Mouse (Mus musculus): ENCODE results near the gene Fat4. TPM values are rescaled to one million over a fixed set of nuclear protein-coding genes. Genes with fewer than 3 reads are reported as not detected.

Gene Fat4
- polyA plus RNA-seq, 1 experiment, result 0.24 TPM

DNA sequence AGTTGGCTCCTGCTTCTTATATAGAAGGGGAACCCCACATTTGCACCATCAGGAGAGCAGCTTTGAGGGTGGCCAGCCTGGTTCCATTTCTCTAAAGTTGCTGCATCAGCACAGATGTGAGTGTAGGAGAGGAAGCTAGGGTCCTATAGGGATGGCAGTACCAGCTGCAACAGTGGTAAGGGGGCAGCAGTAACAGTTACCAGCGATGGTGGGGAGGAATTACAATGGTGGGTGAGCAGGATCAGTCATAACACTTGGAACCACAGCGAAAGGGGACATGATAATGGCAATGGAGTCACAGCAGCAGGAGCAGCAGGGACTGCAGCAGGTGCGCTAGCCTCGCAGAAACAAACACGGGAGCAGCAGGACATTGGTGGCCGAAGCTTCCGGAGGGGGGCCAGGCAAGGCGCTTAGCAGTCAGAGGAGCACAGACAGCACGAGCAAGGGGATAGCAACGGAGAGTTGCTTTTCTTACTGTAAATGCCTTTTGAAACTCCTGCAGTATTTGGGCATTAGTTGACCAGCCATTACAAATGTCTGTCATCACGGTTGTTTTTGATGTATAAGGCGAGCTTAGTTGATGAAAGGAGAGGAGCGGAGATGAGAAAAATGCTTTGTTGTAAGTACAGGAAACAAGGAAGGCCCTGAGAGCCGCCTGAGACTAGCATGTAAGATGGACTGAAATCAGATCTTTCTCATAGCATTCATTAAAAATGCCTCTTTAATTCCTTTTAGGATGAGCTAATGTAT, 21.1 kb downstream of the Fat4 start:
- Histone ChIP-seq H3K4me3 (no peak overlapping the region), H3K4me2 (ENCODE audit: low read depth) (no peak overlapping the region), H3K79me2 (ENCODE audit: control insufficient read depth, insufficient read depth) (no peaks in the 10 kb centered on the region), H3K36me3 (ENCODE audit: control insufficient read depth, insufficient read depth) (no peaks in the 10 kb centered on the region), H3K27me3 (ENCODE audit: control insufficient read depth, insufficient read depth, insufficient read length) (no peaks in the 10 kb centered on the region), H3ac (ENCODE audit: control insufficient read depth, insufficient read length) (no peak overlapping the region)
- TF ChIP-seq REST (IDR thresholded peaks at IDR 0.05; ENCODE audit: insufficient read depth, insufficient read length) (no peak), TCF12 (IDR thresholded peaks at IDR 0.05; ENCODE audit: insufficient read depth, poor library complexity, severe bottlenecking) (no peak)

DNA sequence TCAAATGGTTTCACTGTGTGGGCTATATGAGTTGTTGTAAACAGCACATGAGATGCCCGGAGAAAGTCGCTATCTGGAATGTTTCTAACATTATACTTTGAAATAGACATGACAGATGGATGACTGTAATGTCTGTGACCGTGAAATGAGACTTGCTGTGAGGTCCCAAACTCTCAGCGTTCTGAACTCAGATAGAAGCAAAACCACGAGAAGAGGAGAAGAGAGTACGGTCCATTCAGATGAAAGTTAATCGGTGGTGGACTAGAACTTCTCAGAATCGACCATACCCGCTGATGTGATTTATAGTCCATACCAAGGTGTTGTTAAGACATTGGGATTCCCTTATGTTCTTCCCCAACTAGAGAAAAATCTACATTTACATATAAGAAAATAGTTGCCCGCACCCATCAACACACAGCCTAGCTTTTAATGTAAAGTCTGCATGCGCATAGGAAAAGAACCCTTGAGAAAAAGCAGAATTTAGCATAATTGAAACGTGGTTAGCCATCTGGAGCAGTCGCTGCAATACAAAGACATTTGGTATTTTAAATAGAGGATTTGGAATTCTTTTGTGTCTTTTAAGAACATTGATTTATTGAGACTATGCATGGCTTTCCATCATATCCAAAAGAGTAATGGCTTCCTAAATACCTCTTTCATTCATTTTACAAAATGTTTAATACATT, 21.8 kb downstream of the Fat4 start:
- no peak overlapping the region for H3K4me2 ChIP-seq (ENCODE audit: low read depth)
- no peak overlapping the region for H3ac ChIP-seq (ENCODE audit: control insufficient read depth, insufficient read length)
- H3K27me3 ChIP-seq (ENCODE audit: control insufficient read depth, insufficient read depth, insufficient read length), result no peaks in the 10 kb centered on the region
- TF ChIP-seq TCF3 (IDR thresholded peaks at IDR 0.05; ENCODE audit: insufficient read length, low read depth) (no peak), POLR2AphosphoS2 (IDR thresholded peaks at IDR 0.05; ENCODE audit: insufficient read length, low read depth) (no peak), MAX (IDR thresholded peaks at IDR 0.05; ENCODE audit: low read depth) (no peak), REST (IDR thresholded peaks at IDR 0.05; ENCODE audit: insufficient read depth, insufficient read length) (no peak), MYOG (IDR thresholded peaks at IDR 0.05; ENCODE audit: control insufficient read depth in 1 of 3, insufficient read depth in 1 of 3, insufficient read length in 2 of 3, low read depth in 2 of 3) (no peak), USF1 (IDR thresholded peaks at IDR 0.05; ENCODE audit: low read depth) (no peak), CEBPB (IDR thresholded peaks at IDR 0.05; ENCODE audit: insufficient read depth, poor library complexity, severe bottlenecking) (no peak), SRF (IDR thresholded peaks at IDR 0.05; ENCODE audit: control insufficient read depth, insufficient read length, low read depth) (no peak), POLR2A (IDR thresholded peaks at IDR 0.05; ENCODE audit: insufficient read length, low read depth) (no peak), E2F4 (IDR thresholded peaks at IDR 0.05; ENCODE audit: insufficient read depth) (no peak), TCF12 (IDR thresholded peaks at IDR 0.05; ENCODE audit: insufficient read depth, poor library complexity, severe bottlenecking) (no peak), MYOD1 (IDR thresholded peaks at IDR 0.05; ENCODE audit: control insufficient read depth in 1 of 3, insufficient read length in 2 of 3, low read depth in 2 of 3) (no peak)
- no peaks in the 10 kb centered on the region for H3K79me2 ChIP-seq (ENCODE audit: control insufficient read depth, insufficient read depth)
- no peak overlapping the region for H3K4me3 ChIP-seq
- H3K36me3 ChIP-seq (ENCODE audit: control insufficient read depth, insufficient read depth), result no peaks in the 10 kb centered on the region

DNA sequence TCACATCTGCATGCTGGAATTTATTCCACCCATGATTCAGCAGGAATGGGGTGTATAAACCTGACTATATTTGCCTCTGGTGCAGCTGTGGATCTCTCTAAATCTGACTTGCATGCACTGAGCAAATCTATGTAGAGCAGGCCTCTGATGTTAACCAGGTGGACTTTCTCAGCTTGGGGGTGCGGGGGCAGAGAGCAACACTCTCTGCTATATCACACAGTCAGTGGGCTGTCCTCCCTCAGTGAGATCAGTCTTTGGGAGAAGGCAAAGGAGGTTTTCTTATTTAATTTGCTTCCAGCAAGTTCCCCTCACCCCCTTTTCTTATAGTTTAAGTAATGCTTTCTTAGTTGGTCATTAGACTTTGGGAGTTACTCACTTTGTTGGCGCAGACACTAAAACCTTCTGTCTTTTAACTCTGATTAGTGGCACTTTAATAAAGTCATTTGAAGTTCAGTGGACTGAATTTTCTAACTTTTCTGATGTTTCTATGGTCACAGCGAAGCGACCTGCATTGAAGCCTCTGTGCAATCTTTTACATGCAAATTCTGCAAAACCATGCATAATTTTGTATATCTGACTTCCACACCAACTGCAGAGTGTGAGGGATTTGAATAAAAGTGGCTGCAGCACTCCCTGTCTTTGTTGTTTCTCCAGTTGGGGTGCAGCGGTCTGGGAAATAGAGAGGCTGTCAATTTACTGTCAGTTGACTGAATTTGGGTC, 26.2 kb downstream of the Fat4 start:
- Histone ChIP-seq H3K4me3 (no peak overlapping the region), H3K79me2 (ENCODE audit: control insufficient read depth, insufficient read depth) (no peaks in the 10 kb centered on the region), H3K4me2 (ENCODE audit: low read depth) (no peak overlapping the region), H3ac (ENCODE audit: control insufficient read depth, insufficient read length) (no peak overlapping the region), H3K27me3 (ENCODE audit: control insufficient read depth, insufficient read depth, insufficient read length) (no peaks in the 10 kb centered on the region), H3K36me3 (ENCODE audit: control insufficient read depth, insufficient read depth) (no peaks in the 10 kb centered on the region)
- TF ChIP-seq TCF12 (IDR thresholded peaks at IDR 0.05; ENCODE audit: insufficient read depth, poor library complexity, severe bottlenecking), result no peak
- no peak for TF ChIP-seq E2F4 (IDR thresholded peaks at IDR 0.05; ENCODE audit: insufficient read depth)
- TF ChIP-seq REST (IDR thresholded peaks at IDR 0.05; ENCODE audit: insufficient read depth, insufficient read length), result no peak

DNA sequence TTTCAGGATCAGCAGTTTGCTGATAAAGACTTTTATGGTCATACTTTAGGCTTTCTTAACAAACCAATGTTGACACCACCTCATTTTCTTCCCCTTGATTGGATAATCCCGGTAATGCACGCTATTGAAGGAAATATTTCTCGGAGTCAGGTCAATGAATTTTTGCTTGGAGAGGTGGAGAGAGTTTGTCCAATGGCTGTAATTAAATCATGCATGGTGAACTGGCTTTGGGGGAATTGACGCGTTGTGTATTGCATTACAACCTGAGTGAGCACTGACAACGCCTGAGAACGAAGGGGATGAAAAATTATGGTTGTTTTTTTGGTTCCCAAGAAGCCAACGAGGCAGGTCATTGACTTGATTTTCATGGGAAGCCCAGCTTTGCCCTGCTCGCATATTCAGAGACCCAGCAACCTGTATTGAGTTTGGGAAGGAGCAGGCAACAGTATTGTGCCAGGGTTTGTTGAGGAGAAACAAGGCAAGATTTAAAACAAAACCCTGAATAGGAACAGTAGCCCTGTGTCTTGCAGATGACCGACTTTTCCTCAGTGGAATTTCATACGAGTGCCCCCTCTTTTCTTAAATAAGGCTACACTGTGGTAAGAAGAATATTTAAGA, 26.9 kb downstream of the Fat4 start:
- H3ac ChIP-seq (ENCODE audit: control insufficient read depth, insufficient read length), result no peak overlapping the region

More for the DNA sequence above, 26.9 kb downstream of the Fat4 start:
- TF ChIP-seq USF1 (IDR thresholded peaks at IDR 0.05; ENCODE audit: low read depth) (no peak), MYOG (IDR thresholded peaks at IDR 0.05; ENCODE audit: control insufficient read depth in 1 of 3, insufficient read depth in 1 of 3, insufficient read length in 2 of 3, low read depth in 2 of 3) (no peak), TCF3 (IDR thresholded peaks at IDR 0.05; ENCODE audit: insufficient read length, low read depth) (no peak), REST (IDR thresholded peaks at IDR 0.05; ENCODE audit: insufficient read depth, insufficient read length) (no peak), E2F4 (IDR thresholded peaks at IDR 0.05; ENCODE audit: insufficient read depth) (no peak), TCF12 (IDR thresholded peaks at IDR 0.05; ENCODE audit: insufficient read depth, poor library complexity, severe bottlenecking) (no peak), POLR2AphosphoS2 (IDR thresholded peaks at IDR 0.05; ENCODE audit: insufficient read length, low read depth) (no peak), CEBPB (IDR thresholded peaks at IDR 0.05; ENCODE audit: insufficient read depth, poor library complexity, severe bottlenecking) (no peak), SRF (IDR thresholded peaks at IDR 0.05; ENCODE audit: control insufficient read depth, insufficient read length, low read depth) (no peak), POLR2A (IDR thresholded peaks at IDR 0.05; ENCODE audit: insufficient read length, low read depth) (no peak), MAX (IDR thresholded peaks at IDR 0.05; ENCODE audit: low read depth) (no peak), MYOD1 (IDR thresholded peaks at IDR 0.05; ENCODE audit: control insufficient read depth in 1 of 3, insufficient read length in 2 of 3, low read depth in 2 of 3) (no peak)
- Histone ChIP-seq H3K27me3 (ENCODE audit: control insufficient read depth, insufficient read depth, insufficient read length) (no peaks in the 10 kb centered on the region), H3K4me2 (ENCODE audit: low read depth) (no peak overlapping the region), H3K79me2 (ENCODE audit: control insufficient read depth, insufficient read depth) (no peaks in the 10 kb centered on the region), H3K36me3 (ENCODE audit: control insufficient read depth, insufficient read depth) (no peaks in the 10 kb centered on the region), H3K4me3 (no peak overlapping the region)

All from myocyte (in vitro differentiated cells).